Mouse (Mus musculus) MN1 (cell line): ENCODE data around the gene Arhgef10l.

Experiments
- DNase-seq: peaks from one replicate; pipeline ENCODE4 v3.0.0-alpha.2; 2016; ENCODE audit warnings: low spot score

Gene Arhgef10l

GRCm38 (mm10) chr4:140661406-140662022 lies 4.3 kb downstream of the Arhgef10l start:
- no peak for DNase-seq

- DNase-seq, result peak; percentile 89
Measured at GRCm38 (mm10) chr4:140657681-140658575, 7.9 kb downstream of the Arhgef10l start.

- DNase-seq, result no peak
Measured at GRCm38 (mm10) chr4:140656529-140656928, 9.3 kb downstream of the Arhgef10l start.

GRCm38 (mm10) chr4:140654798-140655197 lies 11.0 kb downstream of the Arhgef10l start:
- no peak for DNase-seq

- no peak for DNase-seq
Measured at GRCm38 (mm10) chr4:140653835-140654583, 11.8 kb downstream of the Arhgef10l start.

GRCm38 (mm10) chr4:140649731-140650130 lies 16.1 kb downstream of the Arhgef10l start:
- no peak for DNase-seq

DNA sequence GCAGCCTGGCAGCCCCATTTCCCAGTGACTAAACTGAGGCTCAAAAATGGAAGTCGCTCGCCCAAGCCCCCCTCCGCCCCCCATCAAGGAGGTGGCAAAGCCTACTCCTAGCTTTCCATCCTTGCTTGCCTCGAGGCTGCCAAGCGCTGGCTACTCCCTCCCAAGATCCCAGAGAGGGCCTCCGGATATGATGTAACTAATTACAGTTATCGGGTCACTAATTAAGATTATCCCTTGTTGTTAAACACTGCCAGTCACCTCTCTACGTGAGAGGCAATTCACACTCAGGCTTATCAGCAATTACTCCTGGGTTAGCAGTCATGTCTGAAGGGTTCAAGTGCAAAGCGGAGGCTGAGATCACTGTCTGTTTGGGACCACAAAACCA lies 16.6 kb downstream of the Arhgef10l start:
- peak; percentile 84 for DNase-seq

GRCm38 (mm10) chr4:140648443-140649206 lies 17.2 kb downstream of the Arhgef10l start:
- DNase-seq, result peak; percentile 58

- DNase-seq, result peak; percentile 64
Measured at GRCm38 (mm10) chr4:140647711-140648421, 17.9 kb downstream of the Arhgef10l start.

DNA sequence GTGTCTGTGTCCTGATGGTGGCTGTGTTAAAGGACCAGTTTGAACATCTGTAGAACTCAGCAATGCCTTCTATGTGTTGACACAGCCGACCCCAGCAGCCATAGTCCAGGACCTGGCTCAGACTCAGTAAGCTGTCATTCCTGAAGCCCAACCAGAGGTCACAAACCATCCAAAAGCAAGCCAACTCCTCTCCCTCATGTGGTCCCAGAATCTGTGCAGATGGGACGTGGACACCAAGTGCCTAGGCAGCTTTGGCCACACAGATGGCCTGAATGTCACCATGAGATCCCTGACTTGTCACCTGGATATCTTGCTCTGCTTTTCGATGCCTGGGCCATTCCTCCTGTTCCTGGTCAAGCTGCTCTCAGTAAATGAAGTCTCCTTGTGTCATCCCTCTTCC lies 20.2 kb downstream of the Arhgef10l start:
- no peak for DNase-seq

DNA sequence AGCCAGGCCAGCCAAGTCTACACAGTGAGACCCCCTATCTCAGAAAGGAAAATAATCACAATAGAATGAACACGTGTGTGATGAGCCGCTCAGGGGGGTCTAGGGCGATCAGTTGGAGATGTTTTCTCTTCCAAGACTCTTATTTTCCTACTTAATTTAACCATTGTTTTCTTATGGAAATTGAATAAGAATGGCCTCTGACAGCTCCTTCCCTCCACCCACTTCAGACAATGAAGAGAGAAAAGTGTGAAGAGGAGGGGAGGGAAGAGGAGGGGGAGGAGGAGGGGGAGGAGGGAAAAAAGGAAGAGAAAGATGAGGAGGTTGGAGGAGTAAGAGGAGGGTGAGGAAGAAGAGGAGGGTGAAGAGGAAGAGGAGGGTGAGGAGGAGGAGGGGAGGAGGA lies 21.1 kb downstream of the Arhgef10l start:
- no peak for DNase-seq

- DNase-seq, result no peak
Measured at GRCm38 (mm10) chr4:140644276-140644675, 21.5 kb downstream of the Arhgef10l start.

- no peak for DNase-seq
Measured at GRCm38 (mm10) chr4:140642378-140642777, 23.4 kb downstream of the Arhgef10l start.

DNA sequence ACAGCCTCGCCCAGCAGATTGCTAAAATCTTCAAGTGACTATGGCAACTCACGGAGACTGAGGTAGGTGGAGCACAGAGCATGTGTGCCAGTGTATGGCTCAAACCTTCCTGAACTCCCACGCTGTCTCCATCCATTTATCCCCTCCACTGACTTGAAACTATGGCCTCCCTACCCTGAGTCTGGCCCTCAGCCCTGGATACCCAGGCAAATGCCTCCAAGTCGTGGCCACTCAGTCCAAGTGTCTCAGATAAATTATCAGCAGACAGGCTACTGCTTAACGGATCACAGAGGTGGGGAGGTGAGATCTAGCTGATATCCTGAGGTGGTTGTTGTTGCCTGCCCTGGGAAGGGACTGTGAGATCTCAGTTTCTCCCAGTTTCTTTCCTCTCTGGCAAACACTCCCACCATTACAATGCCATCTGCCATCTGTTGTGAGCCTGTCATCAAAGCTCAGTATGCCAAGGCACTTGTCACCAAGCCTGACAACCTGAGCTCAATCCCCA lies 24.3 kb downstream of the Arhgef10l start:
- no peak for DNase-seq

- no peak for DNase-seq
Measured at GRCm38 (mm10) chr4:140640668-140641067, 25.1 kb downstream of the Arhgef10l start.

GRCm38 (mm10) chr4:140640242-140640523 lies 25.6 kb downstream of the Arhgef10l start:
- no peak for DNase-seq

DNA sequence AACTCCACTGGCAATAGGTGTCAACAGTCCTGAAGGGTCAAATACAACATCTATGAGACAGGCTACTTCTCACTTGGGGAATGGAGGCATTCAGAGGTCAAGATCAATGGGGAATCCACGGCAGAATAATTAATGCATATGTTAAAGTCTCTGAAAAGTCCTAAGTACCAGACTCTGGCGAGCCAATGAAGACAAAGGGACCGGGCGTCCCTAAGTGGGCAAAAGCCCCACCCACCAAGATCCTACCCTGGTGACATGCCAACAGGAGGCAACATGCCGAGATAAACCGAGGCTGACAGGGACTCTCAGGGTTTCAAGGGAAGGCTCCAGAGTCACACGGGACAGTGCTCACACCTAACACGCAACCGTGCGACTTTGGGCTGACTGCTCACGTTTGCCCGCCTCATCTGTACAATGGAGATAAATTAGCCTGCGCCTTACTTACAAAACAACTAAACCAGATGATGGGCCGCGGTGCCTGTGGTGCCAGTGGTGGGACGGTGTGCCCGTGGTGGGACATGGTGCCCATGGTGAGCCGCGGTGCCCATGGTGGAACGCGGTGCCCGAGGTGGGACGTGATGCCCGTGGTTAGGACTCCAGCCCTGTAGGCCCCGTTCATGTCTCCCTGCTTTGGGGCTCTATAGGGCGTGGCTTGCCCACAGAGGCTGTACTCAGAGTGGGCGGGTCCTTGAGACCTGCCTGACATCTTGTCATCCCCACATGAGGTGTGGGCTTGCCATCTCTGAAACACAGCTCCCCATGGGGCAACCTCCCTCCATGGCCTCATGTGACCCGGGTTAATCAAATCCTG lies 26.2 kb downstream of the Arhgef10l start:
- no peak for DNase-seq

- DNase-seq, result no peak
Measured at GRCm38 (mm10) chr4:140638591-140638990, 27.2 kb downstream of the Arhgef10l start.

- DNase-seq, result no peak
Measured at GRCm38 (mm10) chr4:140637269-140637668, 28.5 kb downstream of the Arhgef10l start.

GRCm38 (mm10) chr4:140636312-140636996 lies 29.4 kb downstream of the Arhgef10l start:
- DNase-seq, result no peak
